Mouse (Mus musculus): ENCODE measurements at regions not wholly inside any gene's neighbourhood (a gene's known extent, or its start where the extent isn't known, plus 50 kb on each side); places are given as distances from the start of the nearest gene placed in this dataset.

DNA sequence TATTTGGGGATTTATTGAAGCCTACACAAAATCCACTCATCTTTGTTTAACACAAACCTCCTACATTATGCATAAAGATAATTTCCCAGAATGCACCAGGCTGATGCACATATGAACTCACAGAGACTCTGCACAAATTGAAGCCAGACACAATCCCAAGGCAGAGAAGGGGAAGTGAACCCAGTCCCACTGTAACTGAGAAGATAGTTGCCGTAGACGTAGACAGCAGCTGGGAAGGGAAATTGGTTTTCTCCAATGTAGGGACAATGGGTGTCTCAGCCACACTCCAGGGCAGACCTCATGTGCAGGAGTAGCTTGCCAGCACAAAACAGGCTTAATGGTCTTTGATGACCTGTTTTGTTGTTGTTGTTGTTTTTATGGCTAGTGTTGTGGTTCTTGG, 55.4 kb upstream of the Mycbp2 start:
- no peak overlapping the region for H3K4me3 ChIP-seq (ENCODE audit: inconsistent target)
- H3K36me3 ChIP-seq (ENCODE audit: inconsistent target): no peaks in the 10 kb centered on the region
- no peak overlapping the region for H3K27ac ChIP-seq
- 25% methylated on average over 2 of the region's 2 CpGs for WGBS (ENCODE audit: missing documents)
- no peaks in the 10 kb centered on the region for H3K79me2 ChIP-seq (ENCODE audit: inconsistent target)

- H3K27ac ChIP-seq: no peak overlapping the region
- no peaks in the 10 kb centered on the region for H3K36me3 ChIP-seq (ENCODE audit: inconsistent target)
- 38% methylated on average over 2 of the region's 2 CpGs for WGBS (ENCODE audit: missing documents)
- H3K79me2 ChIP-seq (ENCODE audit: inconsistent target): no peaks in the 10 kb centered on the region
- no peak overlapping the region for H3K4me3 ChIP-seq (ENCODE audit: inconsistent target)
These were observed 54.7 kb upstream of the Mycbp2 start for GRCm38 (mm10) chr14:103401280-103401679.

GRCm38 (mm10) chr14:103398401-103398800, 51.8 kb upstream of the Mycbp2 start:
- no peaks in the 10 kb centered on the region for H3K79me2 ChIP-seq (ENCODE audit: inconsistent target)
- H3K27ac ChIP-seq: no peak overlapping the region
- no peak overlapping the region for H3K4me3 ChIP-seq (ENCODE audit: inconsistent target)
- H3K36me3 ChIP-seq (ENCODE audit: inconsistent target): no peaks in the 10 kb centered on the region
- WGBS (ENCODE audit: missing documents): 100% methylated on average over 1 of the region's 1 CpGs

Data from macrophage (primary cell).